Mouse (Mus musculus) brain, adult 2 months (tissue): Measurements from ENCODE around the gene Pex19.

Experiments used
- DNase-seq: peaks from one replicate; pipeline ENCODE4 v3.0.0; 2011; ENCODE audit warnings: low read depth, low spot score

Pex19 gene

DNA sequence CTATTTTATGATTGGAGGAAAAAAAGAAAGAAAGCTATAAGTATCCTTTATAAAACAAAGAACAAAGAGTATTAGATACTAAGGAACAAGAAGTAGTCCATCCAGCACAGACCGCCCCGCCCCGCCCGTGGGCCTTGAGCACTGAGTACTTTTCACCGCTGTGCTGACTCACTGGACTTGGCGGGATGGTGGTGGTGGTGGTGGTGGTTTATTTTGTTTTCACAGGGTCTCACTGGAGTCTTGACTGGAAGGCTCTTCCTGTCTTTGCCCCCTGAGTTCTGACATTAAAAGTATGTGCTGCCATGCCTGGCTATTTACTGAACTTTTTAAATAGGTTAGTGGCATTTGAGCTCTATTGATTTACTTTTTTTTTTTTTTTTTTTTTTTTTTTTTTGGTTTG lies 56.5 kb downstream of the Pex19 start:
- DNase-seq, result no peak

DNA sequence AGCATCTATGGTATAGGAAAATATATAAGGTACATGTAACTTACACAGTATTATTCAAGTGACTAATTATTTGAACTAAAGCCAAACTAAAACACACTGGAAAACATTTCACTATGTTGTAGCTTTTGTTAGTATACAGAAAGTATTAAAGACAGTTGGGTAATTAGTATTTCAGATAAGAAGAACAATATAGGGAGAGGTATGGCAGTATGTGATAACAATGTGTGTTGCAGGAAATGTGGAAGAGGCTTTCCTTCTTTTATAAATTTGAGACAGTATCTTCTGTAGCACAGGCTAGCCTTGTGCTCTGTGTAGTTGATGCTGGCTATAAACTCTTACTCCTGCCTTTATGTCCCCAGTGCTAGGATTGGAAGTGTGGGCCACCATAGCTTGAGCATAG lies 57.4 kb downstream of the Pex19 start:
- DNase-seq, result no peak
